Mouse (Mus musculus) gastrocnemius, adult 8-10 months (tissue): ENCODE data around the gene Chn2. TPM values are rescaled to one million over a fixed set of nuclear protein-coding genes. Genes with fewer than 3 reads are reported as not detected.

Experiments
- DNase-seq, 2 experiments: peaks; one replicate each; pipeline ENCODE4 v3.0.0; 2022; ENCODE audit warnings: low spot score in 2 of 2
- total RNA-seq, 4 experiments: library from RNA; stranded (reverse); gene quantifications; 2 replicates each; pipeline ENCODE4 v1.2.4; 2022

Gene Chn2
- total RNA-seq, 4 experiments from 2014 or later: 0.75 to 1.7 (median 1.2) TPM

GRCm38 (mm10) chr6:54330166-54330565, 290.8 kb downstream of the Chn2 start:
- no peak for DNase-seq

GRCm38 (mm10) chr6:54331765-54332164, 292.4 kb downstream of the Chn2 start:
- no peak for DNase-seq

GRCm38 (mm10) chr6:54332203-54332602, 292.8 kb downstream of the Chn2 start:
- no peak for DNase-seq

- no peak for DNase-seq
Observed at GRCm38 (mm10) chr6:54333116-54333651, 293.8 kb downstream of the Chn2 start.

- DNase-seq: peak in 1 of 2 experiments; percentile 17
Observed at GRCm38 (mm10) chr6:54333652-54334396, 294.5 kb downstream of the Chn2 start.

- no peak for DNase-seq
Observed at GRCm38 (mm10) chr6:54337321-54337720, 298.0 kb downstream of the Chn2 start.

- DNase-seq: no peak
Observed at GRCm38 (mm10) chr6:54341133-54341532, 301.8 kb downstream of the Chn2 start.

GRCm38 (mm10) chr6:54342223-54342622, 302.9 kb downstream of the Chn2 start:
- DNase-seq: no peak

Other genes starting within 250 kb of the Chn2 start
- 1 to 10 TPM; 1.1 to 1.5 (median 1.3) TPM for gene Tril, start 218.7 kb upstream of the Chn2 start, total RNA-seq
- gene Cpvl, start 60.9 kb upstream of the Chn2 start, total RNA-seq: not detected